Mouse (Mus musculus): ENCODE measurements around the gene Chtf18. TPM values are rescaled to one million over a fixed set of nuclear protein-coding genes. Genes with fewer than 3 reads are reported as not detected.

The Chtf18 gene
- total and polyA plus RNA-seq, 3 experiments: 11.9 to 38.2 (median 24.8) TPM

DNA sequence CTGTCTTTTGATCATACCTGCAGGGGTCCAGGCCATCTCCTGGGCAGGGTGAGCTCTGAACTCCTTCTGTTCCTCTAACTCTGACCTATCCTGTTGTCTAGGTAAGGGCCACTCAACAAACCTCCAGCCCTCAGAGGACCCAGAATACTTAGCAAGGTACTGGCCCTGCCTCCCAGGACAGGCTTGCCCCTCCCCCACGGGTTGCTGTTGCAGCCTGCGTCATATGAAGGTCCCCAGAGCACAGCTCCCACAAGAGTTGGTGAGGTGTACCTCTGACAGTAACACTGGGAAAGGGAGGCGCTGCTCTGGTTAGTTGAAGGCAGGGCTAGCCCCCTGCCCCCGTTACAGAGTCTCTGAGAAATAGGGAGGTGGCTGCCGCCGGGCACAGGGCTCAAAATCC lies 11.1 kb downstream of the Chtf18 start:
- no peak overlapping the region for H3K4me3 ChIP-seq (replicated peaks in 1 of 3; ENCODE audit: low read depth in 2 of 3, low read length in 2 of 3, poor library complexity in 1 of 3)
- dilution Hi-C loops (cut with MboI; ENCODE audit: extremely low pct_ligation_motif_present, extremely low pct_unique_long_range_greater_than_20kb, low sequenced_read_pairs): no loop called here
- peaks cover 23 to 34% of the 10 kb centered on the region in 2 experiments for H3K4me1 ChIP-seq (ENCODE audit: control insufficient read depth in 1 of 2, insufficient read depth in 2 of 2)
- peaks cover 4% of the 10 kb centered on the region for H3K9me3 ChIP-seq (replicated peaks; ENCODE audit: low read length)
- no peak for TF ChIP-seq MXI1 (IDR thresholded peaks at IDR 0.05; ENCODE audit: low read depth, low read length)
- TF ChIP-seq POLR2AphosphoS2 (IDR thresholded peaks at IDR 0.05; ENCODE audit: low read depth, low read length): 0 out of 2 replicates have a peak, but pooled peaks have one; percentile 42
- DNase-seq (ENCODE audit: extremely low read depth): peak; percentile 18
- no peaks in the 10 kb centered on the region for H3K79me2 ChIP-seq (replicated peaks; ENCODE audit: control insufficient read depth, extremely low read depth, insufficient read depth, poor library complexity, severe bottlenecking)
- in situ Hi-C loops (cut with MboI; ENCODE audit: low pct_ligation_motif_present, low pct_unique_long_range_greater_than_20kb, low sequenced_read_pairs): no loop called here
- H3K27me3 ChIP-seq (replicated peaks): peaks cover 31% of the 10 kb centered on the region
- no peak overlapping the region for H3K4me2 ChIP-seq (ENCODE audit: insufficient read depth, low read depth, poor library complexity, severe bottlenecking)
- peaks cover 21 to 36% of the 10 kb centered on the region in 2 experiments for H3K36me3 ChIP-seq (replicated peaks in 1 of 2; ENCODE audit: control insufficient read depth in 1 of 2, insufficient read depth in 1 of 2, low read length in 1 of 2)
- no peak overlapping the region for H3K27ac ChIP-seq (ENCODE audit: insufficient read depth, low read depth)
- no peak overlapping the region for H3K9ac ChIP-seq (ENCODE audit: insufficient read depth, low read depth)

- TF ChIP-seq MXI1 (IDR thresholded peaks at IDR 0.05; ENCODE audit: low read depth, low read length): no peak
- TF ChIP-seq SMC3 (IDR thresholded peaks at IDR 0.05; ENCODE audit: low read depth, low read length): no peak
- TF ChIP-seq KAT2A (IDR thresholded peaks at IDR 0.05; ENCODE audit: insufficient replicate concordance, low read length): no peak
- no peak for TF ChIP-seq RAD21 (IDR thresholded peaks at IDR 0.05; ENCODE audit: low read depth, low read length)
- Histone ChIP-seq H3K36me3 (replicated peaks in 1 of 2; ENCODE audit: control insufficient read depth in 1 of 2, insufficient read depth in 1 of 2, low read length in 1 of 2) (peaks cover 16 to 31% of the 10 kb centered on the region in 2 experiments), H3K9me3 (replicated peaks; ENCODE audit: low read length) (peaks cover 4% of the 10 kb centered on the region), H3K4me3 (replicated peaks in 1 of 3; ENCODE audit: low read depth in 2 of 3, low read length in 2 of 3, poor library complexity in 1 of 3) (no peak overlapping the region), H3K27ac (ENCODE audit: insufficient read depth, low read depth) (no peak overlapping the region), H3K4me2 (ENCODE audit: insufficient read depth, low read depth, poor library complexity, severe bottlenecking) (no peak overlapping the region), H3K9ac (ENCODE audit: insufficient read depth, low read depth) (no peak overlapping the region), H3K79me2 (replicated peaks; ENCODE audit: control insufficient read depth, extremely low read depth, insufficient read depth, poor library complexity, severe bottlenecking) (no peaks in the 10 kb centered on the region), H3K27me3 (replicated peaks) (peaks cover 35% of the 10 kb centered on the region), H3K4me1 (ENCODE audit: control insufficient read depth in 1 of 2, insufficient read depth in 2 of 2) (peaks cover 23 to 34% of the 10 kb centered on the region in 2 experiments)
- in situ Hi-C loops (cut with MboI; ENCODE audit: low pct_ligation_motif_present, low pct_unique_long_range_greater_than_20kb, low sequenced_read_pairs) (no loop called here), dilution Hi-C loops (cut with MboI; ENCODE audit: extremely low pct_ligation_motif_present, extremely low pct_unique_long_range_greater_than_20kb, low sequenced_read_pairs) (no loop called here)
- no peak for DNase-seq (ENCODE audit: extremely low read depth)
These were observed 11.6 kb downstream of the Chtf18 start for GRCm38 (mm10) chr17:25715627-25716026.

DNA sequence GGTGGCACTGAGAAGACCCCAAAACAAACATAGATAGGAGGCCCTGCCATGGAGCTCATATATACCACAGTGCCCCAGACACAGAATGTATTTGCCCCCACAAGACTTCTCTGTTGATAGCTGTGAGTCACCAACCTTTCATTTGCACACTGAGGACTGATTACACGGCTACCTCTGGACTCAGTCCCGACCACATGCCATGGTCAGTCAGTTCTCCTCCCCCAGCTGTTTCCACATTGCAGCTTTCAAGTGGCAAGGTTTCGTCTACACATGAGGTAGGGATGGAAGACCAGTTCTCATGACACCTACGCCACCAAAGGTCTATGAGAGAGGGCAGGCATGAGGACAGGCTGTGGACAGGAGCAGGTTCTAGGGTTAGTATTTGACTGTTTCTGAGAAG lies 16.1 kb downstream of the Chtf18 start:
- no peak for TF ChIP-seq EP300 (IDR thresholded peaks at IDR 0.05; ENCODE audit: low read length)
- TF ChIP-seq NRF1 (IDR thresholded peaks at IDR 0.05; ENCODE audit: low read depth, low read length): no peak
- no peak for TF ChIP-seq USF1 (IDR thresholded peaks at IDR 0.05; ENCODE audit: low read depth, low read length)
- no peak for TF ChIP-seq GABPA (IDR thresholded peaks at IDR 0.05; ENCODE audit: insufficient replicate concordance, low read depth, low read length)
- no peak for TF ChIP-seq E2F4 (IDR thresholded peaks at IDR 0.05; ENCODE audit: insufficient replicate concordance, low read depth, low read length)
- TF ChIP-seq MEF2A (IDR thresholded peaks at IDR 0.05; ENCODE audit: borderline replicate concordance, low read depth, low read length): no peak
- no peak for TF ChIP-seq IRF4 (IDR thresholded peaks at IDR 0.05; ENCODE audit: low read depth, low read length)
- no peak for TF ChIP-seq CTCF (conservative IDR thresholded peaks at IDR 0.05 in 1 of 2, IDR thresholded peaks at IDR 0.05 in 1 of 2; ENCODE audit: low read depth in 2 of 2, low read length in 2 of 2)
- no peak for TF ChIP-seq ZC3H11A (IDR thresholded peaks at IDR 0.05; ENCODE audit: low read depth, low read length)
- TF ChIP-seq ETS1 (conservative IDR thresholded peaks at IDR 0.05; ENCODE audit: low read depth, low read length): no peak
- no peak for TF ChIP-seq TCF12 (IDR thresholded peaks at IDR 0.05; ENCODE audit: low read depth, low read length)
- no peak for TF ChIP-seq MYC (IDR thresholded peaks at IDR 0.05; ENCODE audit: low read depth, low read length)
- no peak for TF ChIP-seq RCOR1 (conservative IDR thresholded peaks at IDR 0.05; ENCODE audit: low read depth, low read length)
- no peak for TF ChIP-seq JUND (conservative IDR thresholded peaks at IDR 0.05; ENCODE audit: low read depth, low read length)
- no peak for TF ChIP-seq TBP (conservative IDR thresholded peaks at IDR 0.05; ENCODE audit: low read depth, low read length)
- TF ChIP-seq ELF1 (IDR thresholded peaks at IDR 0.05; ENCODE audit: low read depth, low read length): no peak
- no peak for TF ChIP-seq ZNF384 (IDR thresholded peaks at IDR 0.05; ENCODE audit: low read depth, low read length)
- no peak for DNase-seq (ENCODE audit: extremely low read depth)
- Histone ChIP-seq H3K9ac (ENCODE audit: insufficient read depth, low read depth) (no peak overlapping the region), H3K4me3 (replicated peaks in 1 of 3; ENCODE audit: low read depth in 2 of 3, low read length in 2 of 3, poor library complexity in 1 of 3) (no peak overlapping the region), H3K36me3 (replicated peaks in 1 of 2; ENCODE audit: control insufficient read depth in 1 of 2, insufficient read depth in 1 of 2, low read length in 1 of 2) (no peaks in the 10 kb centered on the region), H3K4me2 (ENCODE audit: insufficient read depth, low read depth, poor library complexity, severe bottlenecking) (no peak overlapping the region), H3K27ac (ENCODE audit: insufficient read depth, low read depth) (no peak overlapping the region), H3K79me2 (replicated peaks; ENCODE audit: control insufficient read depth, extremely low read depth, insufficient read depth, poor library complexity, severe bottlenecking) (no peaks in the 10 kb centered on the region), H3K27me3 (replicated peaks) (peaks cover 63% of the 10 kb centered on the region), H3K9me3 (replicated peaks; ENCODE audit: low read length) (peaks cover 19% of the 10 kb centered on the region), H3K4me1 (ENCODE audit: control insufficient read depth in 1 of 2, insufficient read depth in 2 of 2) (peaks cover 6 to 8% of the 10 kb centered on the region in 2 experiments; a peak in 2 of 4 replicates)
- dilution Hi-C loops (cut with MboI; ENCODE audit: extremely low pct_ligation_motif_present, extremely low pct_unique_long_range_greater_than_20kb, low sequenced_read_pairs) (no loop called here), in situ Hi-C loops (cut with MboI; ENCODE audit: low pct_ligation_motif_present, low pct_unique_long_range_greater_than_20kb, low sequenced_read_pairs) (no loop called here)

Measured in CH12.LX (cell line).